Mouse (Mus musculus) liver, adult 2 months (tissue): ENCODE data around the gene Ptcd1. TPM values are rescaled to one million over a fixed set of nuclear protein-coding genes. Genes with fewer than 3 reads are reported as not detected.

Source experiments
- DNase-seq: peaks from one replicate; pipeline ENCODE4 v3.0.0-alpha.2; 2011; ENCODE audit warnings: low read depth, low spot score; ENCODE audit errors: extremely low read depth
- H3K27ac ChIP-seq: fragments of 200-500 bp; replicated peaks from 2 replicates; pipeline ENCODE4 v1.5.1; 2012; ENCODE audit warnings: low read depth, mild to moderate bottlenecking, control low read depth, inconsistent platforms, low read length; ENCODE audit not compliant: insufficient read depth
- H3K27me3 ChIP-seq: fragments of 200-500 bp; 2 replicates; pipeline ENCODE4 v1.6.1; 2012; ENCODE audit warnings: mild to moderate bottlenecking, moderate library complexity, low read length, inconsistent platforms; ENCODE audit not compliant: control insufficient read depth, insufficient read depth
- H3K36me3 ChIP-seq: fragments of 200-500 bp; 2 replicates; pipeline ENCODE4 v1.6.1; 2012; ENCODE audit warnings: low read length, inconsistent platforms; ENCODE audit not compliant: control insufficient read depth, insufficient read depth
- H3K4me1 ChIP-seq: fragments of 200-500 bp; 2 replicates; pipeline ENCODE4 v1.6.1; 2011; ENCODE audit warnings: low read length; ENCODE audit not compliant: control insufficient read depth, insufficient read depth
- H3K4me3 ChIP-seq: fragments of 200-500 bp; 2 replicates; pipeline ENCODE4 v1.5.1; 2011; ENCODE audit warnings: low read depth, mild to moderate bottlenecking, control low read depth, low read length, moderate library complexity; ENCODE audit not compliant: insufficient read depth
- H3K79me2 ChIP-seq: fragments of 200-500 bp; 2 replicates; pipeline ENCODE4 v1.6.1; 2012; ENCODE audit warnings: inconsistent platforms, mild to moderate bottlenecking, low read length, moderate library complexity; ENCODE audit not compliant: control insufficient read depth, insufficient read depth
- H3K9ac ChIP-seq: fragments of 200-500 bp; 2 replicates; pipeline ENCODE4 v1.6.1; 2012; ENCODE audit warnings: low read depth, mild to moderate bottlenecking, control low read depth, inconsistent platforms, low read length
- CTCF ChIP-seq: fragments of 200-500 bp; IDR thresholded peaks from 2 replicates; pipeline ENCODE4 v1.5.1; 2011; ENCODE audit warnings: low read depth, low read length, control low read depth
- POLR2A ChIP-seq: fragments of 200-500 bp; IDR thresholded peaks from 2 replicates; pipeline ENCODE4 v1.6.1; 2011; ENCODE audit warnings: low read length, control low read depth; ENCODE audit not compliant: insufficient read depth; ENCODE audit errors: extremely low read depth
- WGBS: fragments of 180-500 bp; shearing (Covaris S2); methylation state at CpG from one replicate; pipeline ENCODE4 v1.1.7; 2018; 5-methylcytosine and 5-hydroxymethylcytosine counted together
- polyA plus RNA-seq: library from polyadenylated mRNA; depleted of rRNA; stranded (reverse); fragments of >200 nt; gene quantifications from 2 replicates; pipeline ENCODE4 v1.2.3, GENCODE M21; 2012
- total RNA-seq: library from RNA; depleted of rRNA; stranded (reverse); fragments of >200 nt; gene quantifications from 2 replicates; pipeline ENCODE4 v1.2.3, GENCODE M21; 2014

Gene Ptcd1
- total and polyA plus RNA-seq, 2 experiments: 7.2 to 7.5 TPM

DNA sequence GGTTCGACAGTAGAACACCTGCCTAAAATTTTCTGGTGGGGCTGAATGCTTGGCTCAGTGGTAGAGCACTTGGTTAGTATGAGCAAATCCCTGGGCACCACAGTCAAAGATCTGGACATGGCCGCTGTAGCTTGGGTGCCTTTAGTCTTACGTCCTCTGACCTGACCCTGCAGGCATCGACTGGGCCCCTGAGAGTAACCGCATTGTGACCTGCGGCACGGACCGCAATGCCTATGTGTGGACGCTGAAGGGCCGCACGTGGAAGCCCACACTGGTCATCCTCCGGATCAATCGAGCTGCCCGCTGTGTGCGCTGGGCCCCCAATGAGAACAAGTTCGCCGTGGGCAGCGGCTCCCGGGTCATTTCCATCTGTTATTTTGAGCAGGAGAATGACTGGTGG lies 43.5 kb downstream of the Ptcd1 start:
- Histone ChIP-seq H3K4me1 (no peaks in the 10 kb centered on the region), H3K36me3 (peaks cover 10% of the 10 kb centered on the region), H3K9ac (no peak overlapping the region), H3K27ac (no peak overlapping the region), H3K4me3 (no peak overlapping the region), H3K79me2 (peaks cover 4% of the 10 kb centered on the region; the same call in 1 of the 2 replicates), H3K27me3 (no peaks in the 10 kb centered on the region)
- no peak for DNase-seq
- TF ChIP-seq CTCF (no peak), POLR2A (no peak)
- WGBS: 95% methylated on average over 19 of the region's 19 CpGs

DNA sequence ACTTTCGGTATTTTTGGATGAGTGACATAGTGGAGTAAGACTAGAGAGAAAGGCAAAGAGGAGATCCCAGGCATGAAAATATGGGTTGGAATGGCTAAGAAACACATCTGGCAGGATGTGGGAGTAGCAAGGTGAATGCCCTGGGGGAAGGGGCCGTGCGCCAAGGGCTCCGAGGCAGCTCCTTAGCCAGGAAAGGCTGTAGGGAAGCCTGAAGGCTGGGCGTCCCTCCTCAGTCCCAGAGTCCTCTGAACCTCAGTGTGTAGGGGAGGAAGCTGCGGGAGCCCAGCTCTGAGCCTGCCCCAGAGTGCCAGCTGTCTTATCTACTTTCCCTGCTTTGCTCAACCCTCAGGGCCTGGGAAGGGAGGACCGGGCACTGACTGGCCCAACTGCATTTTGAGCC lies 46.0 kb downstream of the Ptcd1 start:
- H3K27me3 ChIP-seq: no peaks in the 10 kb centered on the region
- no peak for DNase-seq
- peaks cover under 1% of the 10 kb centered on the region; the same call in 1 of the 2 replicates for H3K36me3 ChIP-seq
- H3K79me2 ChIP-seq: peaks cover 5% of the 10 kb centered on the region; the same call in 1 of the 2 replicates
- peaks cover 2% of the 10 kb centered on the region; the same call in 1 of the 2 replicates for H3K4me1 ChIP-seq
- 75% methylated on average over 7 of the region's 7 CpGs for WGBS
- no peak overlapping the region for H3K4me3 ChIP-seq
- no peak overlapping the region for H3K27ac ChIP-seq
- H3K9ac ChIP-seq: no peak overlapping the region
- TF ChIP-seq POLR2A: no peak
- TF ChIP-seq CTCF: no peak

DNA sequence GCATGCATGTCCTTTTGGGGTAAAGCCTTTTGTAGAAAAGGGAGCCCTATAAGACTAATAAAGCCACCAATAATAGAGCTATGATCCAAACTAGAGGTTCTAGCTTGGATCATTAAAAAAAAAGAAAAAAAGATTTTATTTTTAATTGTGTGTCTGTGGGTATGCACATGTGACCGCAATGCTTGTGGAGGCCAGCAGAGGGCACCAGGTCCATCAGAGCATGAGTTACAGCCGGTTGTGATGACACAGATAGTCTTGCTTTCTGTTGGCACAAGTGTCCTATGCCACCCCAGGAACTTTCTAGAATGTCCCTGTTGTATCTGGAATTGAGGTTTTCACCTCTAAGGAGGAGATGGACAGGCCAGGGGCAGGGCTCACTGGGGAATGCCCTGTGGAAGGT lies 47.5 kb downstream of the Ptcd1 start:
- no peak overlapping the region for H3K4me3 ChIP-seq
- H3K27me3 ChIP-seq: no peaks in the 10 kb centered on the region
- H3K9ac ChIP-seq: no peak overlapping the region
- no peak overlapping the region for H3K27ac ChIP-seq
- DNase-seq: no peak
- H3K4me1 ChIP-seq: peaks cover 2% of the 10 kb centered on the region; the same call in 1 of the 2 replicates
- H3K79me2 ChIP-seq: peaks cover 5% of the 10 kb centered on the region; the same call in 1 of the 2 replicates
- TF ChIP-seq POLR2A: no peak
- TF ChIP-seq CTCF: peak; percentile 70
- no peaks in the 10 kb centered on the region; the same call in 1 of the 2 replicates for H3K36me3 ChIP-seq
- 93% methylated on average over 2 of the region's 2 CpGs for WGBS

DNA sequence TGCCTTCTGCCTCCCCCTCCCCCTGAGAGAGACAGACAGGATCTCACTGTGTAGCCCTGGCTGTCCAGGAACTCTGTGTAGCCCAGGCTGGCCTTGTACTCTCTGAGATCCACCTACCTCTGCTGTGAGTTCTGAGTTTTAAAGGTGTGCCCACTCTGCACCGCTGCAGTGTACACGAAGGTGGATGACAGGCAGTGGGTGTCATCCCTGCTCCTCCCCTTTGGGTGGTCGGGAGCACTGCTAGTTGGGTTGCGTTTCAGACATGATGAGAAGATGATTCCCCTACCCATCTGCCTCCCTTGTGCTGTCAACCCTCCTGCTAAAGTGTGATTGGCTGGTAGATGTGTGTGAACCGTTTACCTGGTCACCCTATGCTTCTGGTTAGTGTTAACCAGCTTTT lies 48.4 kb downstream of the Ptcd1 start:
- Histone ChIP-seq H3K9ac (no peak overlapping the region), H3K27me3 (no peaks in the 10 kb centered on the region), H3K36me3 (no peaks in the 10 kb centered on the region), H3K27ac (no peak overlapping the region), H3K4me1 (peaks cover 2% of the 10 kb centered on the region; the same call in 1 of the 2 replicates), H3K4me3 (no peak overlapping the region), H3K79me2 (peaks cover 5% of the 10 kb centered on the region; the same call in 1 of the 2 replicates)
- TF ChIP-seq POLR2A: no peak
- WGBS: 94% methylated on average over 5 of the region's 5 CpGs
- no peak for DNase-seq

DNA sequence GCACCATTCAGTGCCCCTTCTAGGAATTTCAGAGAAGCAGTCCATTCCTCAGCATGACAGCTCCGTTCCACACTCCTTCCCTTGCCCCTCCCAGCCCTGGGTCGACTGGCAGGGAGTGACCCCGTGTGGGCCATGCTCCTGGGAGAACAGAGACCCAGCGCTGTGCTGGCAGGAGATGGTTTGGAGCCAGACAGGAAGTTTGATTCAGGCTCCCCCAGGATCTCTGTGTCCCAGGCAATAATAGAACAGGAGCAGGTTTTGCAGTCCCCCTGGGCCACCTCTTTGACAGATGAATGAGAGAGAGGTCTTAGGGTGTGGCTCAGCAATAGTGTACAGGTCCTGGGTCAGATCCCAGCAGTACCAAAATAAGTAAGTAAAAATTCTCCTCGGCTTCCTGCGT lies 48.9 kb downstream of the Ptcd1 start:
- no peak for DNase-seq
- Histone ChIP-seq H3K27me3 (no peaks in the 10 kb centered on the region), H3K4me1 (peaks cover 2% of the 10 kb centered on the region; the same call in 1 of the 2 replicates), H3K9ac (no peak overlapping the region), H3K4me3 (no peak overlapping the region), H3K27ac (no peak overlapping the region), H3K79me2 (peaks cover 5% of the 10 kb centered on the region; the same call in 1 of the 2 replicates), H3K36me3 (no peaks in the 10 kb centered on the region)
- TF ChIP-seq POLR2A (no peak), CTCF (no peak)
- WGBS: 69% methylated on average over 6 of the region's 6 CpGs

DNA sequence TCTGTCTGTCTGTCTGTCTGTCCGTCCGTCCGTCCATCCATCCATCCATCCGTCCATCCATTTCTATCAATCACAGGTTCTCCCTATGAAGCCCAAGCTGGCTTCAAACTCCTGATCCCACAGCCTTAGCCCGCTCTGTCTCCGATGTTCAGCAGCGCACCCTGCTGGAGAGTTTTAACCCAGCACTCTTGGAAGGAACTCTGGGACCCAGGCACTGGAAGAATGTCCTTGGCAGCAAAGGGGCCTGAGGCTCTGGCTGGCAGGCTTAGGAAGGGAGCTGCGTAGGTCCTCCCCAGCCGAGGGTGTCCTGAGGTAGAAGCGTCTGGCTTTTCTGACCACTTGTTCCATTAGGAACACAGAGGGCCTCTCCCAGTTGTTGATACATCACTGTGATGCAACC lies 50.0 kb downstream of the Ptcd1 start:
- Histone ChIP-seq H3K79me2 (peaks cover 5% of the 10 kb centered on the region; the same call in 1 of the 2 replicates), H3K4me3 (no peak overlapping the region; the same call in 1 of the 2 replicates), H3K27me3 (no peaks in the 10 kb centered on the region), H3K9ac (0 out of 2 replicates have a peak overlapping the region, but pooled peaks have one; percentile 22), H3K4me1 (peaks cover 2% of the 10 kb centered on the region; the same call in 1 of the 2 replicates), H3K36me3 (no peaks in the 10 kb centered on the region), H3K27ac (peak overlapping the region; percentile 56)
- TF ChIP-seq POLR2A (no peak), CTCF (peak; percentile 81)
- 63% methylated on average over 10 of the region's 10 CpGs for WGBS
- no peak for DNase-seq
